Mouse (Mus musculus) left cerebral cortex, adult 11 months (tissue): ENCODE measurements around the gene Bhlhe23.

Source experiments
- DNase-seq: peaks from one replicate; pipeline ENCODE4 v3.0.0; 2022; ENCODE audit warnings: low spot score

The Bhlhe23 gene

DNA sequence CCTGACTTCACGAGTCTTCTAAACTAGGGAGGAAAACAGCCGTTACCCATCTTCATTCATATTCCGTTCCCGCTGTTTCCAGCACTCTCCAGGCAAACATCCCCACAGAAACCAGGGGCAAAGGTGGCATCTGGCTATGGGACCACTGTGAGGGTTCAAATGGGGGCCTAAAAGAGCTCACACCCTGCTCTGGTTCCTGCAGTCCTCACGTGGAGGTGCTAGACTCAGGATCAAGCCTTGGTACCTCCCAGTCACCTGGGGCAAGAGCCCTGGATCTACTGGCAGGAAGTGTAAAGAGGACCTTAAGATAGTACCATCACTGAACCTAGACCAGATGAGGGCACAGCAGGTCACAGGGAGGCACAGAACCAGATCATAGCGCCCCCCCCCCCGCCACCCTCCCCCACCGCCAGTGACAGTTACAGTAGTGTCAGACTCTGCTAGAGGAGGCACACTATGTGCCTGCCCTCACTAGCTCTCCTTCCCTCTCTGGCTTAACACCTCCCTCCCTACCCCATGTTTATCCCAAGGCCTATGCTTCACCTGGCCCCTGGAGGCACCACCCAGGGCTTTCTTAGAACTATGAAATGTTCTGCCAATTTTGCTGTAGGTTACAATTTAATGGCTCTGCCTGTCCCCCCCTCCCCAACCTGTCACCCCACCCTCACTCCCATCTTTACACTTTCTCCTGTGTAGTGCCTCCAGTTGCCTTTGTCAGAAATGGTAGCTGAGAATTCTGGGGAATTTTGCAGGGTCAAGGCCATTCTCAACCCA lies 50.7 kb downstream of the Bhlhe23 start:
- no peak for DNase-seq

DNA sequence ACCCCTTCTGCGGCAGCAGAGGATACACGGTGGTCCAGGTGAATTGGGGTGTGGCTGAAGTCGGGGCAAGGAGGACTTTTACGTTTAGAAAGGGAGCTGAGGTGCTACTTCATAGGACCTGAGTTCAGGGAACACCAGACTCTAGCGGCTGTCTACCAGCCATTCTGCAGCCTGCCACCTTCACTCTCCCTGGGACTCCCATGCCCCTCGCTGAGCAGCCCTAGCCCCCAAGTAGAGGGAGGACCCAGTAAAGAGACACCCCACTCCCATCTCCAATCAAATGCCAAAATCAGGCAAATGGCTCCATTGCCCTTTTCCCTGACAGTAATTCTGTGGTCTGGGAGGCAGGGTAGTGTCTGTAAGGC lies 51.3 kb downstream of the Bhlhe23 start:
- no peak for DNase-seq

DNA sequence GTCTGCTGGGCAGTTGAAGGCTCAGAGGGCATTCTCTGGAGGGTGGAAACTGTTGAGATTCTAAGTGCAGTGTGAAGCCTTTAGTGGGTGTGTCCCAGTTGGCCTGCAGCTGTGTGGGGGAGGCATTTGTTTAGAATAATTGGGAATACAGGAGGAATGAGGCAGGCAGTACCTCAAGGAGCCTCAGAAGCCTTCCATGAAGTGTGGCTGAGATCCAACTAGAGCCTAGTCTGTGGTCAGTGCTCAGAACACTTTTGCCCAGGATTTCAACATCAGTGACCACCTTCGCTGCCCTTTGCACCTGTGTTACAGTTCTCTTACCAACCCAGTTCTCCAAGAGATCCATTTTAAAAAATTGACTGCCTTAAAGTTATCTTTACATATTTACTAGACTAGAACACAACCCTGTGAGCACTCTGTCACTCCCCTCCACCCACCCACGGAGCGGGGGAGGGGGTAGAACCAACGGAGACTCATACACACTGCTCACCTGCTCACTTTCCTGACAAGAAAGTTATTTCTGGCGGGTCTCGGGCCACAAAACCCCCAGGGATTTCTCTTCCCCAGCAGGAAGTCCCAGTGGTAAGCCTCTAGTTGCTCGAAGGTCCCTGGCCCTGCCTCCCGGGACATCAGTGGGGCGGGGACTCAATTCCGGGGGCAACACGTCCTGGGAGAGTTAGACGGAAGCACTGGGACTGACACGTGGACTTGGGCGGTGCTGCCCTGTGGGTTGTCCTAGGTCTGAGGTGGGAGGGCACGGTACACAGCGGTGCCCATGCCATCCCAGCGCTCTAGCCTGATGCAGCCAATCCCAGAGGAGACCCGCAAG lies 51.9 kb downstream of the Bhlhe23 start, which contains the start of gene Slc17a9:
Slc17a9 (plus strand) TSS at position 679 of the 829 bp plus-strand sequence.
- DNase-seq, result no peak
